Mouse (Mus musculus): ENCODE measurements around the gene Snrnp70.
A peak's percentile ranks its signal among the peaks of the same experiment; 100 is the strongest.
"Not testable (repeated sequence)": the region's sequence is repeated elsewhere in the genome, so short reads cannot be mapped to it uniquely, and the experiment has no call there.

The Snrnp70 gene

GRCm38 (mm10) chr7:45409497-45410163, 14.1 kb upstream of the Snrnp70 start:
- DNase-seq (ENCODE audit: low read depth), result no peak

- DNase-seq (ENCODE audit: low read depth), result no peak
Observed at GRCm38 (mm10) chr7:45408949-45409348, 13.4 kb upstream of the Snrnp70 start.

GRCm38 (mm10) chr7:45408351-45408750, 12.8 kb upstream of the Snrnp70 start:
- DNase-seq (ENCODE audit: low read depth), result no peak

- no peak for DNase-seq (ENCODE audit: low read depth)
Observed at GRCm38 (mm10) chr7:45407836-45408235, 12.3 kb upstream of the Snrnp70 start.

GRCm38 (mm10) chr7:45406157-45407156, 10.9 kb upstream of the Snrnp70 start:
- peak; percentile 43 for DNase-seq (ENCODE audit: low read depth)

- peak; percentile 70 for DNase-seq (ENCODE audit: low read depth)
Observed at GRCm38 (mm10) chr7:45405091-45406075, 9.8 kb upstream of the Snrnp70 start, which contains the start of gene Kcna7. Gene Kcna7 (plus strand): TSS chr7:45405653.

- peak; percentile 89 for DNase-seq (ENCODE audit: low read depth)
Observed at GRCm38 (mm10) chr7:45403532-45404261, 8.2 kb upstream of the Snrnp70 start.

GRCm38 (mm10) chr7:45401521-45402085, 6.1 kb upstream of the Snrnp70 start:
- DNase-seq (ENCODE audit: low read depth), result no peak

- DNase-seq (ENCODE audit: low read depth), result no peak
Observed at GRCm38 (mm10) chr7:45396787-45397186, 1.2 kb upstream of the Snrnp70 start.

GRCm38 (mm10) chr7:45396337-45396775, 814 bp upstream of the Snrnp70 start:
- DNase-seq (ENCODE audit: low read depth), result not testable (repeated sequence)

GRCm38 (mm10) chr7:45395129-45395541, 407 bp downstream of the Snrnp70 start:
- DNase-seq (ENCODE audit: low read depth), result no peak

GRCm38 (mm10) chr7:45386077-45386476, 9.5 kb downstream of the Snrnp70 start:
- peak; percentile 45 for DNase-seq (ENCODE audit: low read depth)

GRCm38 (mm10) chr7:45376057-45376456, 19.5 kb downstream of the Snrnp70 start:
- DNase-seq (ENCODE audit: low read depth), result no peak

GRCm38 (mm10) chr7:45374620-45375019, 20.9 kb downstream of the Snrnp70 start:
- DNase-seq (ENCODE audit: low read depth), result peak; percentile 54

- no peak for DNase-seq (ENCODE audit: low read depth)
Observed at GRCm38 (mm10) chr7:45372371-45372770, 23.2 kb downstream of the Snrnp70 start.

GRCm38 (mm10) chr7:45370475-45371311, 24.8 kb downstream of the Snrnp70 start, which contains the start of gene Lin7b:
Gene Lin7b (minus strand): TSS chr7:45370583.
- peak; percentile 95 for DNase-seq (ENCODE audit: low read depth)

GRCm38 (mm10) chr7:45369836-45370474, 25.6 kb downstream of the Snrnp70 start:
- DNase-seq (ENCODE audit: low read depth), result no peak

GRCm38 (mm10) chr7:45369022-45369745, 26.4 kb downstream of the Snrnp70 start:
- no peak for DNase-seq (ENCODE audit: low read depth)
